Mouse (Mus musculus) G1E (cell line): ENCODE data around the gene Reck.

Source experiments
- CTCF ChIP-seq: IDR thresholded peaks from 2 replicates; pipeline ENCODE4 v1.5.1; 2012; ENCODE audit warnings: low read depth, low read length, inconsistent platforms, mixed read lengths
- GATA1 ChIP-seq: IDR thresholded peaks from 2 replicates; pipeline ENCODE4 v1.6.1; 2012; ENCODE audit warnings: borderline replicate concordance, low read length, inconsistent platforms, mixed read lengths
- GATA2 ChIP-seq: IDR thresholded peaks from 2 replicates; pipeline ENCODE4 v1.6.1; 2012; ENCODE audit warnings: low read depth, low read length, inconsistent platforms, borderline replicate concordance
- POLR2AphosphoS5 ChIP-seq: IDR thresholded peaks from 2 replicates; pipeline ENCODE4 v1.6.1; 2012; ENCODE audit warnings: low read depth, low read length, inconsistent platforms; ENCODE audit not compliant: insufficient replicate concordance
- TAL1 ChIP-seq: conservative IDR thresholded peaks from 2 replicates; pipeline ENCODE4 v1.6.1; 2012; ENCODE audit warnings: low read depth, low read length, inconsistent platforms, mixed read lengths

DNA sequence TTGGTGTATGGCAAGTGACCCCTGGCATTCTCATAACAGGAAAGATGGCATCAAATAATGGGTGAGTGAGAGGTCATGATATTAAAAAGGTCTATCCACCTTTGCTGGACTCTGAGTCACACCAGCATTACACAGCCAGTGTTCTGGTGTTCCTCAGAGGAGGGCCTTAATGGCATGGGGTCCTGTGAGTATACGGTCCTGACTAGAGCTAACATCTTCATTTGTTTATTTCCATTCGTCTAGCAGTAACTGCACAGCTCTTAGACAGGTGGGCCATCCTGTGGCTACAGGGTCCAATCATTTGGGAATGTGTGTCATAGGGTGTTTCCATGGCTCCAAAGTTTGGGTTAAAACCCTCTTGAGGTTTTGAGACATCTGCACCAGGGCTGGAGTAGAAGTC, 119.0 kb downstream of the Reck start:
- TF ChIP-seq CTCF (no peak), GATA1 (no peak), GATA2 (no peak), TAL1 (no peak), POLR2AphosphoS5 (no peak)
